Mouse (Mus musculus): Measurements from ENCODE around the gene Cyp4f39.

DNA sequence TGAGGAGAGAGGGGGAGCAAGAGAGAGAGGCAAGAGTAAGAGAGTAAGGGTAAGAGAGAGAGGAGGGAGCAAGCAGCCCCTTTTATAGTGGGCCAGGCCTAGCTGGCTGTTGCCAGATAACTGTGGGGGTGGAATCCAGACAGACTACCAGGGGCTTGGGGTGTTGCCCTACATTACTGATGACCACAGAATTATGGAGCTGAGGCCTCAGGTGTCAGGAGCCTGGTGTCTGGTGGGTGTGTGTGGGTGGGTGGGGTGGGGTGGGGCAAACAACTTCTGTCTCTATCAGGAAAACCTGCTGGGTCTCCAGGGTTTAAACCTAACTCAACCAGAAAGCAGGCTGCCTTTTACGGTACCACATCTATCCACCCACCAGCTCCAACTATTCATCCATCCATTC, 24.7 kb downstream of the Cyp4f39 start:
- no peak for TF ChIP-seq EP300 (IDR thresholded peaks at IDR 0.05)
- TF ChIP-seq CTCF (IDR thresholded peaks at IDR 0.05) = no peak

All from lung, postnatal 0 days (tissue).